Mouse (Mus musculus) C2C12 (cell line): Measurements from ENCODE around the gene Coq6. TPM values are rescaled to one million over a fixed set of nuclear protein-coding genes. Genes with fewer than 3 reads are reported as not detected.
"Not testable (repeated sequence)": the region's sequence is repeated elsewhere in the genome, so short reads cannot be mapped to it uniquely, and the experiment has no call there.

ENCODE experiments used
- H3K27me3 ChIP-seq: one replicate; pipeline ENCODE4 v1.6.1; 2011; ENCODE audit not compliant: control insufficient read depth, insufficient read depth, insufficient read length
- H3K36me3 ChIP-seq: one replicate; pipeline ENCODE4 v1.6.1; 2011; ENCODE audit not compliant: control insufficient read depth, insufficient read depth
- H3K4me3 ChIP-seq: one replicate; pipeline ENCODE4 v1.5.1; 2011; ENCODE audit warnings: mild to moderate bottlenecking, control low read depth; ENCODE audit not compliant: poor library complexity, insufficient read depth, severe bottlenecking
- H3K79me2 ChIP-seq: one replicate; pipeline ENCODE4 v1.6.1; 2011; ENCODE audit not compliant: control insufficient read depth, insufficient read depth
- H3K79me3 ChIP-seq: one replicate; pipeline ENCODE4 v1.6.1; 2011; ENCODE audit warnings: low read depth, control low read depth
- H3ac ChIP-seq: one replicate; pipeline ENCODE3; 2011; ENCODE audit warnings: low read depth; ENCODE audit not compliant: control insufficient read depth, insufficient read length
- CEBPB ChIP-seq: IDR thresholded peaks from one replicate; pipeline ENCODE4 v1.6.1; 2011; ENCODE audit warnings: low read depth, mild to moderate bottlenecking, control low read depth, moderate library complexity
- CTCF ChIP-seq: IDR thresholded peaks from one replicate; pipeline ENCODE4 v1.5.1; 2011; ENCODE audit not compliant: control insufficient read depth, insufficient read depth, insufficient read length
- FOSL1 ChIP-seq: IDR thresholded peaks from one replicate; pipeline ENCODE4 v1.8.0; 2011; ENCODE audit warnings: mild to moderate bottlenecking, low read length; ENCODE audit not compliant: poor library complexity, insufficient read depth, severe bottlenecking
- MAX ChIP-seq: IDR thresholded peaks from one replicate; pipeline ENCODE4 v1.6.1; 2011; ENCODE audit warnings: mild to moderate bottlenecking, control low read depth
- MYOD1 ChIP-seq: IDR thresholded peaks from one replicate; pipeline ENCODE4 v1.6.1; 2011; ENCODE audit warnings: low read depth; ENCODE audit not compliant: control insufficient read depth, insufficient read length
- MYOG ChIP-seq: IDR thresholded peaks from one replicate; pipeline ENCODE4 v1.6.1; 2011; ENCODE audit not compliant: control insufficient read depth, insufficient read length; ENCODE audit errors: extremely low read depth
- USF1 ChIP-seq: IDR thresholded peaks from one replicate; pipeline ENCODE4 v1.6.1; 2011; ENCODE audit warnings: low read depth, mild to moderate bottlenecking, control low read depth, moderate library complexity
- polyA plus RNA-seq: library from polyadenylated mRNA; unstranded; fragments of >200 nt; fragmentation: generic; extraction: Trizol; gene quantifications from one replicate; pipeline ENCODE4 v1.2.1, GENCODE M21; 2012; ENCODE audit warnings: missing spikeins

Gene Coq6
- polyA plus RNA-seq, 1 experiment = 32.7 TPM

- Histone ChIP-seq H3K27me3 (no peaks in the 10 kb centered on the region), H3ac (no peak overlapping the region), H3K4me3 (no peak overlapping the region), H3K79me3 (no peaks in the 10 kb centered on the region), H3K79me2 (no peaks in the 10 kb centered on the region), H3K36me3 (peaks cover 30% of the 10 kb centered on the region)
- TF ChIP-seq MYOD1 (no peak), CEBPB (no peak), MAX (no peak), CTCF (no peak), USF1 (no peak), FOSL1 (no peak), MYOG (no peak)
Measured at GRCm38 (mm10) chr12:84347192-84347591, 14.3 kb upstream of the Coq6 start.

GRCm38 (mm10) chr12:84358699-84359098 is 2.8 kb upstream of the Coq6 start:
- Histone ChIP-seq H3K79me2 (peaks cover 18% of the 10 kb centered on the region), H3K79me3 (peaks cover 18% of the 10 kb centered on the region)
- not testable (repeated sequence) for H3ac ChIP-seq, H3K4me3 ChIP-seq, H3K27me3 ChIP-seq, H3K36me3 ChIP-seq

DNA sequence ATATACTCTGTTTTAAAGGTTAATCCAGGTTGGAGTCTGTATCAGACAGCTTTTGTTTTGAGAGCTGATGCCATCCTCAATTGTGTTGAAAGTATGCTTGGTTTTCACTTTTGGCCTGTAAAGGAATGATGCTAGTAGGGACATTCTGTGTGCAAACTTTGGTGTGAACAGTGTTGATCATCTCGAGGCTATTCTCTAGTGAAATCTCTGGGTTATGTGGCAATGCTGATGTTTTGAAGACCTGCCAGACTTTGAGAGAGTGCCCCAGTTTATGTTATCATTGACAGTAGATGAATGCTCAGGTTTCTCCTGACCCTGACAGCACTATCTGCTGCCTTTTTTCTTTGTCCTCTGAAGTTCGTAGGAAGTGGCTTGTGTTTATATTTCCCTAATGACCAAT is 1.4 kb downstream of the Coq6 start:
- no peak overlapping the region for H3ac ChIP-seq
- no peaks in the 10 kb centered on the region for H3K27me3 ChIP-seq
- no peak for TF ChIP-seq MYOG
- TF ChIP-seq USF1 = no peak
- TF ChIP-seq CEBPB = no peak
- TF ChIP-seq CTCF = no peak
- no peak for TF ChIP-seq MAX
- TF ChIP-seq FOSL1 = no peak
- no peak for TF ChIP-seq MYOD1
- peak overlapping the region; percentile 95 for H3K4me3 ChIP-seq
- peaks cover under 1% of the 10 kb centered on the region for H3K36me3 ChIP-seq
- H3K79me2 ChIP-seq = peaks cover 44% of the 10 kb centered on the region
- peaks cover 35% of the 10 kb centered on the region for H3K79me3 ChIP-seq

- no peak for TF ChIP-seq FOSL1
- TF ChIP-seq MYOD1 = no peak
- no peak for TF ChIP-seq MAX
- no peak for TF ChIP-seq CEBPB
- no peak for TF ChIP-seq CTCF
- TF ChIP-seq USF1 = no peak
- no peak for TF ChIP-seq MYOG
- peaks cover 44% of the 10 kb centered on the region for H3K79me2 ChIP-seq
- peaks cover 35% of the 10 kb centered on the region for H3K79me3 ChIP-seq
- H3K4me3 ChIP-seq = no peak overlapping the region
- H3K27me3 ChIP-seq = no peaks in the 10 kb centered on the region
- H3K36me3 ChIP-seq = peaks cover 8% of the 10 kb centered on the region
- no peak overlapping the region for H3ac ChIP-seq
Measured at GRCm38 (mm10) chr12:84364291-84364690, 2.8 kb downstream of the Coq6 start.

GRCm38 (mm10) chr12:84365137-84365536 is 3.7 kb downstream of the Coq6 start:
- Histone ChIP-seq H3K27me3 (no peaks in the 10 kb centered on the region), H3ac (no peak overlapping the region), H3K79me2 (peaks cover 44% of the 10 kb centered on the region), H3K79me3 (peaks cover 35% of the 10 kb centered on the region), H3K36me3 (peaks cover 9% of the 10 kb centered on the region), H3K4me3 (no peak overlapping the region)
- TF ChIP-seq FOSL1 (no peak), USF1 (no peak), CTCF (no peak), MYOD1 (no peak), MYOG (no peak), CEBPB (no peak), MAX (no peak)

GRCm38 (mm10) chr12:84366971-84367370 is 5.5 kb downstream of the Coq6 start:
- no peak for TF ChIP-seq MYOD1
- no peak for TF ChIP-seq USF1
- TF ChIP-seq CEBPB = no peak
- TF ChIP-seq MAX = no peak
- TF ChIP-seq FOSL1 = no peak
- TF ChIP-seq MYOG = no peak
- no peak for TF ChIP-seq CTCF
- peaks cover 43% of the 10 kb centered on the region for H3K79me2 ChIP-seq
- peaks cover 35% of the 10 kb centered on the region for H3K79me3 ChIP-seq
- no peak overlapping the region for H3ac ChIP-seq
- H3K4me3 ChIP-seq = no peak overlapping the region
- H3K27me3 ChIP-seq = no peaks in the 10 kb centered on the region
- H3K36me3 ChIP-seq = peaks cover 24% of the 10 kb centered on the region
